Mouse (Mus musculus): Measurements from ENCODE around the gene Zbtb42. TPM values are rescaled to one million over a fixed set of nuclear protein-coding genes. Genes with fewer than 3 reads are reported as not detected.

Zbtb42 gene
- total and polyA plus RNA-seq, 2 experiments from 2014 or later, result 1.2 to 1.5 TPM

GRCm38 (mm10) chr12:112688458-112688857 lies 9.8 kb downstream of the Zbtb42 start:
- DNase-seq (ENCODE audit: low spot score), result no peak
- H3K4me2 ChIP-seq (ENCODE audit: low read depth, low read length, poor library complexity, severe bottlenecking), result no peak overlapping the region
- 78% methylated on average over 15 of the region's 15 CpGs for WGBS

GRCm38 (mm10) chr12:112693185-112694126 lies 14.8 kb downstream of the Zbtb42 start:
- Histone ChIP-seq H3K36me3 (ENCODE audit: insufficient read depth, low read length) (no peaks in the 10 kb centered on the region), H3K4me1 (ENCODE audit: insufficient read depth, low read length) (peaks cover 8% of the 10 kb centered on the region; the same call in 1 of the 2 replicates), H3K9ac (replicated peaks; ENCODE audit: low read length, poor library complexity, severe bottlenecking) (peak overlapping the region; percentile 72), H3K4me3 (ENCODE audit: low read depth, low read length) (peak overlapping the region; percentile 52), H3K4me2 (ENCODE audit: low read depth, low read length, poor library complexity, severe bottlenecking) (peak overlapping the region; percentile 78), H3K27ac (ENCODE audit: low read depth, low read length) (peak overlapping the region; percentile 95), H3K9me3 (ENCODE audit: low read length) (no peaks in the 10 kb centered on the region), H3K27me3 (ENCODE audit: insufficient read depth, low read length) (no peaks in the 10 kb centered on the region)
- ATAC-seq (ENCODE audit: low FRiP score) (peak; percentile 96), DNase-seq (ENCODE audit: low spot score) (peak; percentile 96)
- TF ChIP-seq CTCF (IDR thresholded peaks at IDR 0.05), result no peak
- WGBS, result 1% methylated on average over 54 of the region's 54 CpGs

More at GRCm38 (mm10) chr12:112688458-112688857, 9.8 kb downstream of the Zbtb42 start:
- ATAC-seq (ENCODE audit: low FRiP score), result no peak
- H3K4me1 ChIP-seq (ENCODE audit: insufficient read depth, low read length), result peaks cover 5% of the 10 kb centered on the region; the same call in 1 of the 2 replicates
- no peak overlapping the region for H3K4me3 ChIP-seq (ENCODE audit: low read depth, low read length)
- H3K9ac ChIP-seq (replicated peaks; ENCODE audit: low read length, poor library complexity, severe bottlenecking), result no peak overlapping the region
- no peak for TF ChIP-seq CTCF (IDR thresholded peaks at IDR 0.05)
- no peaks in the 10 kb centered on the region for H3K9me3 ChIP-seq (ENCODE audit: low read length)
- H3K27me3 ChIP-seq (ENCODE audit: insufficient read depth, low read length), result no peaks in the 10 kb centered on the region
- H3K36me3 ChIP-seq (ENCODE audit: insufficient read depth, low read length), result no peaks in the 10 kb centered on the region
- H3K27ac ChIP-seq (ENCODE audit: low read depth, low read length), result no peak overlapping the region

- Histone ChIP-seq H3K9ac (replicated peaks; ENCODE audit: low read length, poor library complexity, severe bottlenecking) (peak overlapping the region; percentile 72), H3K27ac (ENCODE audit: low read depth, low read length) (peak overlapping the region; percentile 95), H3K4me3 (ENCODE audit: low read depth, low read length) (peak overlapping the region; percentile 52), H3K36me3 (ENCODE audit: insufficient read depth, low read length) (no peaks in the 10 kb centered on the region), H3K27me3 (ENCODE audit: insufficient read depth, low read length) (no peaks in the 10 kb centered on the region), H3K4me1 (ENCODE audit: insufficient read depth, low read length) (peaks cover 8% of the 10 kb centered on the region; the same call in 1 of the 2 replicates), H3K9me3 (ENCODE audit: low read length) (no peaks in the 10 kb centered on the region), H3K4me2 (ENCODE audit: low read depth, low read length, poor library complexity, severe bottlenecking) (peak overlapping the region; percentile 78)
- 73% methylated on average over 10 of the region's 10 CpGs for WGBS
- no peak for DNase-seq (ENCODE audit: low spot score)
- ATAC-seq (ENCODE audit: low FRiP score), result no peak
- no peak for TF ChIP-seq CTCF (IDR thresholded peaks at IDR 0.05)
Observed at GRCm38 (mm10) chr12:112694127-112694475, 15.5 kb downstream of the Zbtb42 start.

GRCm38 (mm10) chr12:112696806-112697425 lies 18.3 kb downstream of the Zbtb42 start:
- Histone ChIP-seq H3K9me3 (ENCODE audit: low read length) (no peaks in the 10 kb centered on the region), H3K4me2 (ENCODE audit: low read depth, low read length, poor library complexity, severe bottlenecking) (no peak overlapping the region), H3K4me1 (ENCODE audit: insufficient read depth, low read length) (peaks cover 8% of the 10 kb centered on the region; the same call in 1 of the 2 replicates), H3K9ac (replicated peaks; ENCODE audit: low read length, poor library complexity, severe bottlenecking) (no peak overlapping the region), H3K4me3 (ENCODE audit: low read depth, low read length) (no peak overlapping the region), H3K27ac (ENCODE audit: low read depth, low read length) (no peak overlapping the region), H3K27me3 (ENCODE audit: insufficient read depth, low read length) (no peaks in the 10 kb centered on the region), H3K36me3 (ENCODE audit: insufficient read depth, low read length) (no peaks in the 10 kb centered on the region)
- TF ChIP-seq CTCF (IDR thresholded peaks at IDR 0.05), result no peak
- ATAC-seq (ENCODE audit: low FRiP score) (no peak), DNase-seq (ENCODE audit: low spot score) (no peak)
- WGBS, result 80% methylated on average over 3 of the region's 3 CpGs

GRCm38 (mm10) chr12:112700522-112700921 lies 21.9 kb downstream of the Zbtb42 start:
- ATAC-seq (ENCODE audit: low FRiP score) (no peak), DNase-seq (ENCODE audit: low spot score) (no peak)
- no peaks in the 10 kb centered on the region for H3K9me3 ChIP-seq (ENCODE audit: low read length)
- no peak overlapping the region for H3K27ac ChIP-seq (ENCODE audit: low read depth, low read length)
- 17% methylated on average over 15 of the region's 15 CpGs for WGBS
- H3K4me1 ChIP-seq (ENCODE audit: insufficient read depth, low read length), result no peaks in the 10 kb centered on the region
- no peaks in the 10 kb centered on the region for H3K27me3 ChIP-seq (ENCODE audit: insufficient read depth, low read length)
- H3K9ac ChIP-seq (replicated peaks; ENCODE audit: low read length, poor library complexity, severe bottlenecking), result no peak overlapping the region
- H3K36me3 ChIP-seq (ENCODE audit: insufficient read depth, low read length), result no peaks in the 10 kb centered on the region
- TF ChIP-seq CTCF (IDR thresholded peaks at IDR 0.05), result no peak
- no peak overlapping the region for H3K4me3 ChIP-seq (ENCODE audit: low read depth, low read length)
- H3K4me2 ChIP-seq (ENCODE audit: low read depth, low read length, poor library complexity, severe bottlenecking), result no peak overlapping the region

Measured in midbrain, postnatal 0 days (tissue).